Mouse (Mus musculus) gastrocnemius, postnatal 4 days (tissue): Measurements from ENCODE around the gene Carm1. TPM values are rescaled to one million over a fixed set of nuclear protein-coding genes. Genes with fewer than 3 reads are reported as not detected.

ENCODE experiments used
- microRNA-seq: library from miRNA; unstranded; fragments of <30 nt; microRNA quantifications from one replicate; pipeline ENCODE4 v1.2.0, GENCODE M21; 2021
- total RNA-seq, 2 experiments: library from RNA; stranded (reverse); gene quantifications; 2 replicates each; pipeline ENCODE4 v1.2.3; 2021

Carm1 gene
- total RNA-seq, 2 experiments from 2014 or later, result 81.9 to 91.2 TPM

Small RNA genes lying within 50 kb of the gene (microRNA-seq; reads per million reads assigned to microRNA genes)
- not detected for gene Mir1946b

Other genes starting within 250 kb of the Carm1 start
- gene Ap1m2, start 234.6 kb upstream of the Carm1 start, total RNA-seq, result not detected
- 100 to 1,000 TPM; 139 to 151 TPM for gene Slc44a2, start 226.2 kb upstream of the Carm1 start, total RNA-seq
- 10 to 100 TPM; 65.2 to 75.5 TPM for gene Ilf3, start 179.0 kb upstream of the Carm1 start, total RNA-seq
- 10 to 100 TPM; 15.1 to 18.5 TPM for gene Qtrt1, start 135.1 kb upstream of the Carm1 start, total RNA-seq
- gene Dnm2, start 122.0 kb upstream of the Carm1 start, total RNA-seq, result 10 to 100 TPM; 75.0 to 86.0 TPM
- gene Tmed1, start 36.6 kb upstream of the Carm1 start, total RNA-seq, result 10 to 100 TPM; 38.3 to 40.6 TPM
- 1 to 10 TPM; 1.9 to 2.0 TPM for gene AB124611, start 20.7 kb upstream of the Carm1 start, total RNA-seq
- gene Timm29, start 45.8 kb downstream of the Carm1 start, total RNA-seq, result 10 to 100 TPM; 46.6 to 51.3 TPM
- 1 to 10 TPM; 5.3 to 6.1 TPM for gene Yipf2, start 45.9 kb downstream of the Carm1 start, total RNA-seq
- 10 to 100 TPM; 65.7 to 66.7 TPM for gene Smarca4, start 69.3 kb downstream of the Carm1 start, total RNA-seq
- gene Ldlr, start 176.6 kb downstream of the Carm1 start, total RNA-seq, result 10 to 100 TPM; 25.6 to 37.2 TPM
- gene Spc24, start 213.4 kb downstream of the Carm1 start, total RNA-seq, result 10 to 100 TPM; 10.8 to 14.2 TPM